In genomic region chr7:16974018-16974417, GRCm38 (mm10) we compare ENCODE assay signal across 10 mouse cellular contexts. TPM values are rescaled to one million over a fixed set of nuclear protein-coding genes. Genes with fewer than 3 reads are reported as not detected.
DNase-seq lines count a peak whose midpoint lies in the region; ATAC-seq and TF ChIP-seq lines count a peak whose summit lies in the region.
"Had no signal": no experiment of that assay in that cellular context is flagged by ENCODE, and none has a peak within 500 bp of the region (broad histone marks: within the 10 kb centered on the region; RNA-seq: fewer than 3 reads in every experiment).

No protein-coding gene starts in this region.

- intact Hi-C loops in left cerebral cortex, postnatal 4 days (cut with DNase I): no loop called here
- intact Hi-C loops in left cerebral cortex, postnatal 10 days (cut with DNase I): no loop called here

- TF ChIP-seq CTCF in cortical plate, adult 2 months (IDR thresholded peaks at IDR 0.05; ENCODE audit: extremely low read depth, insufficient read depth, low read length): no peak

- 23% methylated on average over 6 of the region's 6 CpGs for WGBS in heart, embryonic 16.5 days
- 75% methylated on average over 6 of the region's 6 CpGs for WGBS in forebrain, embryonic 16.5 days

- no peak overlapping the region for H3K4me2 ChIP-seq in heart, embryonic 16.5 days (ENCODE audit: low read depth, low read length)
- no peak overlapping the region for H3K4me2 ChIP-seq in forebrain, embryonic 16.5 days (ENCODE audit: low read length)
- H3K4me2 ChIP-seq: embryonic facial prominence, embryonic 12.5 days had no signal

- no peaks in the 10 kb centered on the region for H3K27me3 ChIP-seq in heart, embryonic 16.5 days (ENCODE audit: control insufficient read depth, insufficient read depth, low read length)
- no peaks in the 10 kb centered on the region for H3K27me3 ChIP-seq in forebrain, embryonic 16.5 days (replicated peaks; ENCODE audit: control insufficient read depth, insufficient read depth, low read length)
- H3K27me3 ChIP-seq: embryonic facial prominence, embryonic 12.5 days had no signal

- H3K36me3 ChIP-seq in heart, embryonic 16.5 days (ENCODE audit: control insufficient read depth, insufficient read depth): no peaks in the 10 kb centered on the region
- H3K36me3 ChIP-seq in forebrain, embryonic 16.5 days (ENCODE audit: control insufficient read depth, insufficient read depth): no peaks in the 10 kb centered on the region
- H3K36me3 ChIP-seq: embryonic facial prominence, embryonic 12.5 days; midbrain, embryonic 10.5 days had no signal

- H3K9me3 ChIP-seq in heart, embryonic 16.5 days (replicated peaks; ENCODE audit: control insufficient read depth, low read length): peaks cover 2% of the 10 kb centered on the region; the same call in 1 of the 2 replicates
- no peaks in the 10 kb centered on the region for H3K9me3 ChIP-seq in forebrain, embryonic 16.5 days (ENCODE audit: control insufficient read depth, low read length)
- H3K9me3 ChIP-seq: embryonic facial prominence, embryonic 12.5 days had no signal

- DNase-seq in left cerebral cortex, postnatal 4 days: peak; percentile 50
- DNase-seq in left cerebral cortex, postnatal 10 days (ENCODE audit: extremely low spot score in 1 of 2, low spot score in 2 of 2): no peak
- no peak for DNase-seq in right cerebral cortex, postnatal 36 days (ENCODE audit: low spot score in 2 of 2)
- DNase-seq in urinary bladder, postnatal 14 days (ENCODE audit: low spot score): no peak

- H3K27ac ChIP-seq in cortical plate, adult 2 months (ENCODE audit: insufficient read depth, low read length): peak overlapping the region; percentile 50; the same call in 1 of the 2 replicates
- peak overlapping the region; percentile 43; the same call in 1 of the 2 replicates for H3K27ac ChIP-seq in heart, embryonic 16.5 days (ENCODE audit: low read length)
- no peak overlapping the region for H3K27ac ChIP-seq in forebrain, embryonic 16.5 days (ENCODE audit: low read length)
- H3K27ac ChIP-seq: embryonic facial prominence, embryonic 12.5 days; midbrain, embryonic 10.5 days had no signal

- no peak overlapping the region for H3K9ac ChIP-seq in heart, embryonic 16.5 days (ENCODE audit: low read length)
- no peak overlapping the region for H3K9ac ChIP-seq in forebrain, embryonic 16.5 days (replicated peaks; ENCODE audit: low read depth, low read length)
- H3K9ac ChIP-seq: embryonic facial prominence, embryonic 12.5 days had no signal

- no peak for TF ChIP-seq POLR2A in cortical plate, adult 2 months (IDR thresholded peaks at IDR 0.05; ENCODE audit: extremely low read depth, insufficient read depth, low read length)

- peak; percentile 78 for ATAC-seq in heart, embryonic 16.5 days (replicated peaks; ENCODE audit: extremely low read depth, insufficient read depth, low FRiP score)
- peak; percentile 61 for ATAC-seq in monocyte, adult 5-6 weeks (replicated peaks; ENCODE audit: insufficient number of reproducible peaks, low FRiP score, low TSS enrichment, poor library complexity, severe bottlenecking)
- ATAC-seq in forebrain, embryonic 16.5 days: no peak

- H3K4me3 ChIP-seq in cortical plate, adult 2 months (ENCODE audit: insufficient read depth, low read length): no peak overlapping the region
- H3K4me3 ChIP-seq in heart, embryonic 16.5 days (ENCODE audit: low read length): no peak overlapping the region
- H3K4me3 ChIP-seq in forebrain, embryonic 16.5 days (replicated peaks; ENCODE audit: low read length): no peak overlapping the region
- H3K4me3 ChIP-seq: embryonic facial prominence, embryonic 12.5 days; midbrain, embryonic 10.5 days had no signal

- H3K4me1 ChIP-seq in cortical plate, adult 2 months (ENCODE audit: control insufficient read depth, insufficient read depth, low read length): no peaks in the 10 kb centered on the region; the same call in 1 of the 2 replicates
- H3K4me1 ChIP-seq in heart, embryonic 16.5 days (ENCODE audit: control insufficient read depth, insufficient read depth, low read length): peaks cover 15% of the 10 kb centered on the region
- no peaks in the 10 kb centered on the region for H3K4me1 ChIP-seq in forebrain, embryonic 16.5 days (replicated peaks; ENCODE audit: control insufficient read depth, insufficient read depth, low read length)
- H3K4me1 ChIP-seq: embryonic facial prominence, embryonic 12.5 days had no signal

RNA-seq across cellular contexts. Expression of gene Gm42372, which starts 8.9 kb away (rescaled TPM):
- total RNA-seq in left cerebral cortex, postnatal 4 days (2021): 10 to 100 TPM; 38.0 to 41.8 TPM
- 10 to 100 TPM; 52.6 to 57.6 TPM for total RNA-seq in left cerebral cortex, postnatal 10 days (2021)
- polyA plus RNA-seq in cortical plate, adult 2 months (2012; rRNA removed): 38.9 and 42.5 TPM in 2 replicates
- 0.07 and 0.09 TPM in 2 replicates for polyA plus RNA-seq in heart, embryonic 16.5 days (2015; fragmentation: Nextera tagmentation; extraction: Ambion mirVana)
- total RNA-seq in monocyte, adult 5-6 weeks (2017): 0.49 to 0.75 TPM (median 0.67 TPM) in 3 replicates
- polyA plus RNA-seq in forebrain, embryonic 16.5 days (2015; fragmentation: Nextera tagmentation; extraction: Ambion mirVana): 3.7 and 4.1 TPM in 2 replicates

RNA-seq across cellular contexts. Expression of gene Pnmal1, which starts 14.5 kb away (rescaled TPM):
- 10 to 100 TPM; 56.0 to 57.6 TPM for total RNA-seq in left cerebral cortex, postnatal 4 days (2021)
- total RNA-seq in left cerebral cortex, postnatal 10 days (2021): 10 to 100 TPM; 68.6 to 68.8 TPM
- polyA plus RNA-seq in cortical plate, adult 2 months (2012; rRNA removed): 60.2 and 64.8 TPM in 2 replicates
- polyA plus RNA-seq in heart, embryonic 16.5 days (2015; fragmentation: Nextera tagmentation; extraction: Ambion mirVana): 0.09 TPM in 2 replicates
- total RNA-seq in monocyte, adult 5-6 weeks (2017): not detected in 3 replicates
- polyA plus RNA-seq in forebrain, embryonic 16.5 days (2015; fragmentation: Nextera tagmentation; extraction: Ambion mirVana): 50.1 and 60.9 TPM in 2 replicates

RNA-seq across cellular contexts. Expression of gene Ccdc8, which starts 18.5 kb away (rescaled TPM):
- total RNA-seq in left cerebral cortex, postnatal 4 days (2021): 1 to 10 TPM; 3.3 to 4.3 TPM
- 1 to 10 TPM; 3.0 to 3.3 TPM for total RNA-seq in left cerebral cortex, postnatal 10 days (2021)
- 1.8 and 1.9 TPM in 2 replicates for polyA plus RNA-seq in cortical plate, adult 2 months (2012; rRNA removed)
- 45.1 and 47.4 TPM in 2 replicates for polyA plus RNA-seq in heart, embryonic 16.5 days (2015; fragmentation: Nextera tagmentation; extraction: Ambion mirVana)
- total RNA-seq in monocyte, adult 5-6 weeks (2017): 0.10 to 0.38 TPM in 2 of 3 replicates, not detected in the other
- polyA plus RNA-seq in forebrain, embryonic 16.5 days (2015; fragmentation: Nextera tagmentation; extraction: Ambion mirVana): 7.3 and 8.9 TPM in 2 replicates

RNA-seq across cellular contexts. Expression of gene Pnmal2, which starts 29.5 kb away (rescaled TPM):
- 100 to 1,000 TPM; 169 to 194 TPM for total RNA-seq in left cerebral cortex, postnatal 4 days (2021)
- 100 to 1,000 TPM; 210 to 223 TPM for total RNA-seq in left cerebral cortex, postnatal 10 days (2021)
- polyA plus RNA-seq in cortical plate, adult 2 months (2012; rRNA removed): 89.8 and 103 TPM in 2 replicates
- polyA plus RNA-seq in heart, embryonic 16.5 days (2015; fragmentation: Nextera tagmentation; extraction: Ambion mirVana): 5.6 and 6.0 TPM in 2 replicates
- 0.10 TPM in 1 of 3 replicates, not detected in the others for total RNA-seq in monocyte, adult 5-6 weeks (2017)
- polyA plus RNA-seq in forebrain, embryonic 16.5 days (2015; fragmentation: Nextera tagmentation; extraction: Ambion mirVana): 85.3 and 118 TPM in 2 replicates

RNA-seq across cellular contexts. Expression of gene Calm3, which starts 50.1 kb away (rescaled TPM):
- 1,000 to 10,000 TPM; 1,235 to 1,345 TPM for total RNA-seq in left cerebral cortex, postnatal 4 days (2021)
- total RNA-seq in left cerebral cortex, postnatal 10 days (2021): 1,000 to 10,000 TPM; 2,071 to 2,081 TPM
- polyA plus RNA-seq in cortical plate, adult 2 months (2012; rRNA removed): 1,956 and 2,049 TPM in 2 replicates
- polyA plus RNA-seq in heart, embryonic 16.5 days (2015; fragmentation: Nextera tagmentation; extraction: Ambion mirVana): 112 and 128 TPM in 2 replicates
- 169 to 298 TPM (median 195 TPM) in 3 replicates for total RNA-seq in monocyte, adult 5-6 weeks (2017)
- polyA plus RNA-seq in forebrain, embryonic 16.5 days (2015; fragmentation: Nextera tagmentation; extraction: Ambion mirVana): 308 and 333 TPM in 2 replicates

Comparison
In these comparisons a context has a peak if more than half of its experiments do, and no peak if none do; other contexts are left out.
1. RNA of gene Gm42372, which starts 8.9 kb away (total RNA-seq): 52.6 to 57.6 TPM in left cerebral cortex, postnatal 10 days and 38.0 to 41.8 TPM in left cerebral cortex, postnatal 4 days; 0.49 to 0.75 TPM in monocyte, adult 5-6 weeks; every median in the first group is over 10 times any median in the second.
2. RNA of gene Pnmal1, which starts 14.5 kb away (total RNA-seq): 68.6 to 68.8 TPM in left cerebral cortex, postnatal 10 days and 56.0 to 57.6 TPM in left cerebral cortex, postnatal 4 days; not detected in monocyte, adult 5-6 weeks; every median in the first group is over 10 times any median in the second.